Mouse (Mus musculus): ENCODE measurements around the gene Specc1l. TPM values are rescaled to one million over a fixed set of nuclear protein-coding genes. Genes with fewer than 3 reads are reported as not detected.
A peak's percentile ranks its signal among the peaks of the same experiment; 100 is the strongest.

The Specc1l gene
- polyA plus RNA-seq, 1 experiment from 2014 or later: 27.3 TPM

DNA sequence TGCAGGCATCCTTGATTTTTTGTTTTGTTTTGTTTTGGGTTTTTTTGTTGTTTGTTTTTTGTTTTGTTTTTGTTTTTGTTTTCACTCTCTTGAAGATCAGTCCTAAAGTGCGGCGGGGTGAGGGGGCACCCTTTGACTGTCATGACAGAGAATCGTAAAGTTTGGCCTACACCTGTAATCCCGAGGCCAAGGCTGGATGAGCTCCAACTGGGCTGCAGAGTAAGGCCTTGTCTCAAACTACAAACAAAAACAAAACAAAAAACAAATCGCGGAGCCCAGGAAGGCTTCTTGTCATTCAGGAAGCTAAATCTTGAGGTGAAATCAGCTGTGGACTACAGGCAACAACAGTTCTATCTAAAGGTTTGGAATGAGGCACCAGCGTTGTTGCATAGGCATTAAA, 1.1 kb downstream of the Specc1l start:
- Histone ChIP-seq H3K4me2 (replicated peaks; ENCODE audit: low read depth, low read length) (peak overlapping the region; percentile 67), H3K4me1 (replicated peaks; ENCODE audit: control insufficient read depth, insufficient read depth, low read length) (no peaks in the 10 kb centered on the region), H3K9me3 (ENCODE audit: control insufficient read depth, low read length) (no peaks in the 10 kb centered on the region), H3K9ac (ENCODE audit: low read depth, low read length) (peak overlapping the region; percentile 90), H3K4me3 (ENCODE audit: low read depth, low read length) (peak overlapping the region; percentile 77), H3K27ac (ENCODE audit: low read depth, low read length) (no peak overlapping the region), H3K36me3 (ENCODE audit: control insufficient read depth, insufficient read depth, low read length) (no peaks in the 10 kb centered on the region), H3K27me3 (ENCODE audit: control insufficient read depth, insufficient read depth, low read length) (no peaks in the 10 kb centered on the region)
- DNase-seq (ENCODE audit: low spot score) (peak; percentile 19), ATAC-seq (ENCODE audit: low FRiP score) (no peak)
- WGBS: 53% methylated on average over 7 of the region's 7 CpGs

DNA sequence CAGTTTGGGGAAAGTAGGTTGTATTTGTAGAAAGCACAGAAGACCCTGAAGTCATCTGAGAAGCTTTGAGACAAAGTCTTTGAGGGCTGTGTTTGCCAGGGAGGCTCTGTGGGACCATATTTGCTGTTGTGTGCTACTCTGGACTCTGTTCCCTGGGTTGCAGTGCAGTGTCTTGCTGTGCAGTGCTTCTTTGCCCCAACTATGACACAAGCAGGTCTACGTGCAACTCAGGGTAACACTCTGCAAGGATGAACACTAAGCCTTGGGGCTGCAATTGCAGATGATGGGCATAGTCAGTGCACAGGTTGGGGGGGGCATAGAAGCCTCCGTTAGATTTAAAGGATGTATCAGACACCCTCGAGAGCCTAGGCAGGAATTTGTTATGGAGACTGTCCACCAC, 8.8 kb downstream of the Specc1l start:
- no peaks in the 10 kb centered on the region for H3K27me3 ChIP-seq (ENCODE audit: control insufficient read depth, insufficient read depth, low read length)
- H3K9me3 ChIP-seq (ENCODE audit: control insufficient read depth, low read length): no peaks in the 10 kb centered on the region
- WGBS: 88% methylated on average over 3 of the region's 3 CpGs
- no peaks in the 10 kb centered on the region for H3K4me1 ChIP-seq (replicated peaks; ENCODE audit: control insufficient read depth, insufficient read depth, low read length)
- no peak overlapping the region for H3K27ac ChIP-seq (ENCODE audit: low read depth, low read length)
- ATAC-seq (ENCODE audit: low FRiP score) (no peak), DNase-seq (ENCODE audit: low spot score) (no peak)
- H3K4me3 ChIP-seq (ENCODE audit: low read depth, low read length): no peak overlapping the region
- no peak overlapping the region for H3K4me2 ChIP-seq (replicated peaks; ENCODE audit: low read depth, low read length)
- no peak overlapping the region for H3K9ac ChIP-seq (ENCODE audit: low read depth, low read length)
- H3K36me3 ChIP-seq (ENCODE audit: control insufficient read depth, insufficient read depth, low read length): no peaks in the 10 kb centered on the region

DNA sequence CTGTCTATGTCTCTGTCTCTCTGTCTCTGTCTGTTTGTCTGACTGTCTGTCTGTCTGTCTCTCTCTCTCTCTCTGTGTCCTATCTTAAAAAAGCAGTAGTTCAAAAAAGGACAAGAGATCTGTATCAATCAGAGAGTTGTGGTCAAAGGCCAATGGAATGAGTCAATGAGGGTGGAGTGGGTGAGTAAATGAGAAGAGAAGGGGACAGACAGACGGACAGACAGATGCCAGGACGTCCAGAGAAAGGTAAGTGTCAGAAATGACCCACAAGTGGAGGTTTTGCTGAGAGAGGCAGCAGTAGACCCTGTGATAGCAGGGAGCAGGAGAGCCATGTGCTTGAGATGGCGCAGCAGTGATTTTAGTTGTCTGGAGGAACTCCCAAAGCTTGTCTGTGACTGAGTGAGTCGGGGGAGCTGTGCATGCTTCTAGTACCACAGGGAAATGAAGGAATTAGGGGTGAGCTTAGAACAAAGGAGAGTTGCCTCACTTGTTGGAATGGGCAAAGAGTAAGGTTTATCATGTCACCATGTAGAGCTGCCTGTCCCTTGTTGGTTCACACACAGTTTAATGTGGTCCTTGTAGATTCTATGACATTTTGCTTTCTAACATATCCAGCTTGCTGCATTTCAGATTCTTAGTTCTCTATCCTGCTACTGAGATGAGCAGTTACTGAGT, 10.2 kb downstream of the Specc1l start:
- H3K9ac ChIP-seq (ENCODE audit: low read depth, low read length): no peak overlapping the region
- H3K4me3 ChIP-seq (ENCODE audit: low read depth, low read length): no peak overlapping the region
- H3K27me3 ChIP-seq (ENCODE audit: control insufficient read depth, insufficient read depth, low read length): no peaks in the 10 kb centered on the region
- 81% methylated on average over 4 of the region's 4 CpGs for WGBS
- ATAC-seq (ENCODE audit: low FRiP score) (no peak), DNase-seq (ENCODE audit: low spot score) (no peak)
- no peak overlapping the region for H3K27ac ChIP-seq (ENCODE audit: low read depth, low read length)
- H3K4me2 ChIP-seq (replicated peaks; ENCODE audit: low read depth, low read length): no peak overlapping the region
- H3K4me1 ChIP-seq (replicated peaks; ENCODE audit: control insufficient read depth, insufficient read depth, low read length): no peaks in the 10 kb centered on the region
- no peaks in the 10 kb centered on the region for H3K9me3 ChIP-seq (ENCODE audit: control insufficient read depth, low read length)
- no peaks in the 10 kb centered on the region for H3K36me3 ChIP-seq (ENCODE audit: control insufficient read depth, insufficient read depth, low read length)

DNA sequence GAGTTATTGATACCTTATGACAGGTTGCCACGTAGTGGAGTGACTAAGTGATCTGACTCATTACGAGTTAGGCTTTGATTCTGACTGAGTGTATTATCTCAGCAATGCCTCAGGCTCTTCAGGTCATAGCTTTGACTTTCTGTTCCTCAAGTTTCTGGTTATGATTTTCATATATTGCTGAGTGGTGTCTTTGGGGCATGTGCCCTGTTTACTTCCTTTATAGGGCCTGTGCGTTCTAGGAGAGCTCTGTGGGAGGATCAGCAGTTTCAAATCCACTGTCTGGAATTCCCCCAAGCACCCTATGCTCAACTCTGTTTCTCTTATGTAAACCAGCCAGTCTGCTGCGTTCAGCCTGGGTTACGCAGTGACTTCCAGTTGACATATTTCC, 10.7 kb downstream of the Specc1l start:
- no peaks in the 10 kb centered on the region for H3K4me1 ChIP-seq (replicated peaks; ENCODE audit: control insufficient read depth, insufficient read depth, low read length)
- no peaks in the 10 kb centered on the region for H3K9me3 ChIP-seq (ENCODE audit: control insufficient read depth, low read length)
- WGBS: 90% methylated on average over 5 of the region's 5 CpGs
- H3K4me3 ChIP-seq (ENCODE audit: low read depth, low read length): no peak overlapping the region
- DNase-seq (ENCODE audit: low spot score) (no peak), ATAC-seq (ENCODE audit: low FRiP score) (no peak)
- no peaks in the 10 kb centered on the region for H3K27me3 ChIP-seq (ENCODE audit: control insufficient read depth, insufficient read depth, low read length)
- H3K27ac ChIP-seq (ENCODE audit: low read depth, low read length): no peak overlapping the region
- H3K4me2 ChIP-seq (replicated peaks; ENCODE audit: low read depth, low read length): no peak overlapping the region
- no peak overlapping the region for H3K9ac ChIP-seq (ENCODE audit: low read depth, low read length)
- no peaks in the 10 kb centered on the region for H3K36me3 ChIP-seq (ENCODE audit: control insufficient read depth, insufficient read depth, low read length)

DNA sequence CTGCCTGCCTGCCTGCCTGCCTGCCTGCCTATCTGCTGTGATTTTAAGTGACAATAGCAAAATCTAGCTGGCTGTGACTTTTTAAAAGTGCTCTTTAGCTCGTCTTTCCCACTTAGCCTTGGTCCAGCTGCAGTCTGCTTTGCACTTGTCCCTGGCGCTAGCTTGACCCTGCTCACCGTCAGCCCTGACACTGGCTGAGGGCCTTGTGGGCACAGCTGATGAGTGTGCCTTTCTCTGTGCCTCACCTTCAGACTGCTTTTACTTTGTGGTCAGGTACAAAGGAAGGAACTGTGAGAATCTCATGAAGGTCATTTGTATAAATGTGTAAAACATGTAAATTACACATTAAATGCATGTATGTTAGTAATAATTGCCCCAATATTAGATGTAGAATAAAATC, 12.3 kb downstream of the Specc1l start:
- 76% methylated on average over 3 of the region's 3 CpGs for WGBS
- Histone ChIP-seq H3K4me3 (ENCODE audit: low read depth, low read length) (no peak overlapping the region), H3K4me2 (replicated peaks; ENCODE audit: low read depth, low read length) (no peak overlapping the region), H3K27ac (ENCODE audit: low read depth, low read length) (no peak overlapping the region), H3K36me3 (ENCODE audit: control insufficient read depth, insufficient read depth, low read length) (no peaks in the 10 kb centered on the region), H3K4me1 (replicated peaks; ENCODE audit: control insufficient read depth, insufficient read depth, low read length) (no peaks in the 10 kb centered on the region), H3K9ac (ENCODE audit: low read depth, low read length) (no peak overlapping the region), H3K9me3 (ENCODE audit: control insufficient read depth, low read length) (no peaks in the 10 kb centered on the region), H3K27me3 (ENCODE audit: control insufficient read depth, insufficient read depth, low read length) (no peaks in the 10 kb centered on the region)
- ATAC-seq (ENCODE audit: low FRiP score) (no peak), DNase-seq (ENCODE audit: low spot score) (no peak)

DNA sequence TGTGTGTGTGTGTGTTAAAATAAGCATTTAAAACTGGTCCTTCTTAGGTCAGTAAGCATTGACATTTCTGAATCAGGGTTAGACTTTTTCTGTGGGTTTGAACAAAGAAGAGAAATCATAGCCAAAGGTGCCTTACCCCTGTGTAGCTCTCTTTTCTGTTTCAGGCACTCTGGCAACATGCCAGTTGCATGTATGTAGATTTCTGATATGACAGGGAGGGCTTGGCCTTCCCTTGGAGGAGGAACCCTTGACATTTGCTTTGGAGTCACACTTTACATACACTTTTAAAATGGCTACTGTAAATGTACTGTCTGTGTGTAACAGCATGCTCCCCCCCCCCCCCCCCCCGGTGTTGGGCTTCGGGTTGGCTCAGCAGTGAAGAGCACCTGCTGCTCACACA, 12.8 kb downstream of the Specc1l start:
- no CpG with 5 or more reads among the region's 2 CpGs for WGBS
- H3K9ac ChIP-seq (ENCODE audit: low read depth, low read length): no peak overlapping the region
- H3K4me2 ChIP-seq (replicated peaks; ENCODE audit: low read depth, low read length): no peak overlapping the region
- DNase-seq (ENCODE audit: low spot score) (no peak), ATAC-seq (ENCODE audit: low FRiP score) (no peak)
- no peaks in the 10 kb centered on the region for H3K27me3 ChIP-seq (ENCODE audit: control insufficient read depth, insufficient read depth, low read length)
- no peak overlapping the region for H3K27ac ChIP-seq (ENCODE audit: low read depth, low read length)
- H3K9me3 ChIP-seq (ENCODE audit: control insufficient read depth, low read length): no peaks in the 10 kb centered on the region
- no peak overlapping the region for H3K4me3 ChIP-seq (ENCODE audit: low read depth, low read length)
- no peaks in the 10 kb centered on the region for H3K36me3 ChIP-seq (ENCODE audit: control insufficient read depth, insufficient read depth, low read length)
- no peaks in the 10 kb centered on the region for H3K4me1 ChIP-seq (replicated peaks; ENCODE audit: control insufficient read depth, insufficient read depth, low read length)

DNA sequence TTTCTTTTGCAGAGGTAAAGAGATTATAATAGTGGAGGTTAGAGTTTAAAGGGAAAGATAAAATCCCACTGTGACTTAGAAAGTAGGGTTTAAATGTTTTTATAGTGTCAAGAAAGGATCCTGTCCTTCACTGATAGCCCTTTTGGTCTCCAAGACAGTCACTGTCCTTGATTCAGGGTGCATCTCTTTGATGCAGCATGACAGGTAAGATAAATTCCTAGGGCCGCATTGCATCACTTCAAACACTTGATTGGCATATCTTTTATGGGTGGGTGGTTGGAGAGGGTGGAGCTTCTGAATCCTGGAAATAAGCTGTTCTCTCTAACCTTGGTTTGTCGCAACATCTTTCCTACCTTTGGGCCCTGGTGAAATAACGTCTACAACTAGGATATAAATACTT, 15.5 kb downstream of the Specc1l start:
- no peaks in the 10 kb centered on the region for H3K36me3 ChIP-seq (ENCODE audit: control insufficient read depth, insufficient read depth, low read length)
- H3K4me3 ChIP-seq (ENCODE audit: low read depth, low read length): no peak overlapping the region
- no peaks in the 10 kb centered on the region for H3K4me1 ChIP-seq (replicated peaks; ENCODE audit: control insufficient read depth, insufficient read depth, low read length)
- H3K9ac ChIP-seq (ENCODE audit: low read depth, low read length): no peak overlapping the region
- no peaks in the 10 kb centered on the region for H3K27me3 ChIP-seq (ENCODE audit: control insufficient read depth, insufficient read depth, low read length)
- 92% methylated on average over 3 of the region's 3 CpGs for WGBS
- ATAC-seq (ENCODE audit: low FRiP score) (no peak), DNase-seq (ENCODE audit: low spot score) (no peak)
- H3K9me3 ChIP-seq (ENCODE audit: control insufficient read depth, low read length): no peaks in the 10 kb centered on the region
- H3K27ac ChIP-seq (ENCODE audit: low read depth, low read length): no peak overlapping the region
- no peak overlapping the region for H3K4me2 ChIP-seq (replicated peaks; ENCODE audit: low read depth, low read length)

DNA sequence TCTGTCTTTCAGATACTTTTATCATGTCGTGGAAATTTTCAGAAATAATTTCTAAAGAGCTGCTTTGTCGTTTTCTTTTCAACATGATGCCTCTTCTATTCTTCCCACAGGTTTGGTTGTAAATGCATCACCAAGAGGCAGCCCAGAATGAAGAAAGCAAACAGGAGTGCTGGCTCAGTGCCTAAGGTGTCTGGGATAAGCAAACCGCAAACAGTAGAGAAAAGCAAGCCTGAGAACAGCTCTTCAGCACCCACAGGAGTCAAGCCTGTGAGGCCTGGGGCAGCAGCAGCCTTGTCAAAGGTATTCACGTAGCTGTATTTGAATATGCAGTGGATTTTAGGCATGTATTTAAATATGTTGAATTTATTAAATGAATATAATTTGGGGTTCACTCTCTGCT, 18.7 kb downstream of the Specc1l start:
- Histone ChIP-seq H3K27ac (ENCODE audit: low read depth, low read length) (no peak overlapping the region), H3K4me3 (ENCODE audit: low read depth, low read length) (no peak overlapping the region), H3K36me3 (ENCODE audit: control insufficient read depth, insufficient read depth, low read length) (0 out of 2 replicates have a peak, but pooled peaks cover 2% of the 10 kb centered on the region), H3K4me2 (replicated peaks; ENCODE audit: low read depth, low read length) (no peak overlapping the region), H3K27me3 (ENCODE audit: control insufficient read depth, insufficient read depth, low read length) (no peaks in the 10 kb centered on the region), H3K9me3 (ENCODE audit: control insufficient read depth, low read length) (no peaks in the 10 kb centered on the region), H3K9ac (ENCODE audit: low read depth, low read length) (no peak overlapping the region), H3K4me1 (replicated peaks; ENCODE audit: control insufficient read depth, insufficient read depth, low read length) (no peaks in the 10 kb centered on the region)
- 92% methylated on average over 4 of the region's 4 CpGs for WGBS
- no peak for ATAC-seq (ENCODE audit: low FRiP score)
- DNase-seq (ENCODE audit: low spot score): no peak

DNA sequence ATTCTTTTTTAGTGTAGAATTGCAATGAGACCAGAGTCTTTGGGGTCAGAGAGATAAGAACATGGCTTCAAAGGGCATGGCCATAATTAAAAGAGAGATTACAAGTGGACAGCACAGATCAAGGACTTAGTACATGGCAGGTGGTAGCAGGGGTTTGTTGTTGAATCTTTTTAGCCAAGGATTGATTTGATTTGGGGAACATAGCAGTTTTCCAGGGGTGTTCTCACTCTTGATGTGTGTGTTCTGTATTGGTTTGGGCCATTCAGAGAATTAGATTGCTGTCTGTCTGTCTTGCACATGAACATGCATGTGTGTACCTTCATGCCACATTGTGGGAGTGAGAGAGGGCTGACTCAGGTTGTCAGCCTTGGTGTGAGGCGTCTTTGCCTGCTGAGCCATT, 20.0 kb downstream of the Specc1l start:
- DNase-seq (ENCODE audit: low spot score): no peak
- no peak overlapping the region for H3K4me2 ChIP-seq (replicated peaks; ENCODE audit: low read depth, low read length)
- WGBS: 76% methylated on average over 1 of the region's 1 CpGs

More for the DNA sequence above, 20.0 kb downstream of the Specc1l start:
- Histone ChIP-seq H3K27me3 (ENCODE audit: control insufficient read depth, insufficient read depth, low read length) (no peaks in the 10 kb centered on the region), H3K9me3 (ENCODE audit: control insufficient read depth, low read length) (no peaks in the 10 kb centered on the region), H3K27ac (ENCODE audit: low read depth, low read length) (no peak overlapping the region), H3K36me3 (ENCODE audit: control insufficient read depth, insufficient read depth, low read length) (0 out of 2 replicates have a peak, but pooled peaks cover 2% of the 10 kb centered on the region), H3K4me3 (ENCODE audit: low read depth, low read length) (no peak overlapping the region), H3K9ac (ENCODE audit: low read depth, low read length) (no peak overlapping the region), H3K4me1 (replicated peaks; ENCODE audit: control insufficient read depth, insufficient read depth, low read length) (no peaks in the 10 kb centered on the region)
- ATAC-seq (ENCODE audit: low FRiP score): no peak

Data from hindbrain, embryonic 11.5 days (tissue).